Mouse (Mus musculus): ENCODE data around the gene Olfr146. TPM values are rescaled to one million over a fixed set of nuclear protein-coding genes. Genes with fewer than 3 reads are reported as not detected.

Olfr146 gene
- not detected in 2 replicates for polyA plus RNA-seq (2014; fragmentation: Nextera tagmentation; extraction: Ambion mirVana)

GRCm38 (mm10) chr9:39023277-39023676, at the start of gene Olfr146:
Olfr146 (minus strand) TSS chr9:39023377.
- Histone ChIP-seq H3K4me1 (ENCODE audit: control insufficient read depth, insufficient read depth, low read length) (no peaks in the 10 kb centered on the region), H3K27ac (ENCODE audit: low read depth, low read length) (no peak within 1 kb of the TSS), H3K4me2 (no peak within 1 kb of the TSS), H3K9ac (ENCODE audit: low read depth, low read length) (no peak within 1 kb of the TSS), H3K36me3 (ENCODE audit: control insufficient read depth, insufficient read depth, low read length) (no peaks in the 10 kb centered on the region), H3K4me3 (ENCODE audit: low read depth, low read length) (no peak within 1 kb of the TSS), H3K27me3 (ENCODE audit: control insufficient read depth, insufficient read depth, low read length) (no peaks in the 10 kb centered on the region), H3K9me3 (replicated peaks; ENCODE audit: control insufficient read depth, low read length) (no peaks in the 10 kb centered on the region)
- no peak for ATAC-seq (replicated peaks; ENCODE audit: insufficient number of reproducible peaks, low FRiP score, low TSS enrichment)
- WGBS (ENCODE audit: insufficient replicate concordance) = 71% methylated on average over 1 of the region's 1 CpGs

GRCm38 (mm10) chr9:39064851-39065250, 41.7 kb upstream of the Olfr146 start, which contains the start of gene Olfr937:
Olfr937 (minus strand) TSS chr9:39064951.
- no peak for ATAC-seq (replicated peaks; ENCODE audit: insufficient number of reproducible peaks, low FRiP score, low TSS enrichment)
- Histone ChIP-seq H3K27me3 (ENCODE audit: control insufficient read depth, insufficient read depth, low read length) (no peaks in the 10 kb centered on the region), H3K9me3 (replicated peaks; ENCODE audit: control insufficient read depth, low read length) (no peaks in the 10 kb centered on the region), H3K4me1 (ENCODE audit: control insufficient read depth, insufficient read depth, low read length) (no peaks in the 10 kb centered on the region), H3K27ac (ENCODE audit: low read depth, low read length) (no peak within 1 kb of the TSS), H3K9ac (ENCODE audit: low read depth, low read length) (no peak within 1 kb of the TSS), H3K4me2 (no peak within 1 kb of the TSS), H3K36me3 (ENCODE audit: control insufficient read depth, insufficient read depth, low read length) (no peaks in the 10 kb centered on the region), H3K4me3 (ENCODE audit: low read depth, low read length) (no peak within 1 kb of the TSS)
- 79% methylated on average over 1 of the region's 1 CpGs for WGBS (ENCODE audit: insufficient replicate concordance)

GRCm38 (mm10) chr9:38999583-38999982, 23.6 kb downstream of the Olfr146 start, which contains the start of gene Olfr935:
Olfr935 (minus strand) TSS chr9:38999683.
- Histone ChIP-seq H3K4me3 (ENCODE audit: low read depth, low read length) (no peak within 1 kb of the TSS), H3K9ac (ENCODE audit: low read depth, low read length) (no peak within 1 kb of the TSS), H3K9me3 (replicated peaks; ENCODE audit: control insufficient read depth, low read length) (no peaks in the 10 kb centered on the region), H3K36me3 (ENCODE audit: control insufficient read depth, insufficient read depth, low read length) (no peaks in the 10 kb centered on the region), H3K27ac (ENCODE audit: low read depth, low read length) (no peak within 1 kb of the TSS), H3K4me1 (ENCODE audit: control insufficient read depth, insufficient read depth, low read length) (no peaks in the 10 kb centered on the region), H3K27me3 (ENCODE audit: control insufficient read depth, insufficient read depth, low read length) (no peaks in the 10 kb centered on the region), H3K4me2 (no peak within 1 kb of the TSS)
- ATAC-seq (replicated peaks; ENCODE audit: insufficient number of reproducible peaks, low FRiP score, low TSS enrichment) = no peak
- WGBS (ENCODE audit: insufficient replicate concordance) = 73% methylated on average over 2 of the region's 2 CpGs

- Histone ChIP-seq H3K4me3 (ENCODE audit: low read depth, low read length) (no peak within 1 kb of the TSS), H3K4me1 (ENCODE audit: control insufficient read depth, insufficient read depth, low read length) (no peaks in the 10 kb centered on the region), H3K36me3 (ENCODE audit: control insufficient read depth, insufficient read depth, low read length) (no peaks in the 10 kb centered on the region), H3K9ac (ENCODE audit: low read depth, low read length) (no peak within 1 kb of the TSS), H3K27ac (ENCODE audit: low read depth, low read length) (no peak within 1 kb of the TSS), H3K27me3 (ENCODE audit: control insufficient read depth, insufficient read depth, low read length) (no peaks in the 10 kb centered on the region), H3K9me3 (replicated peaks; ENCODE audit: control insufficient read depth, low read length) (no peaks in the 10 kb centered on the region), H3K4me2 (no peak within 1 kb of the TSS)
- no peak for ATAC-seq (replicated peaks; ENCODE audit: insufficient number of reproducible peaks, low FRiP score, low TSS enrichment)
- 86% methylated on average over 2 of the region's 2 CpGs for WGBS (ENCODE audit: insufficient replicate concordance)
Observed at GRCm38 (mm10) chr9:38988215-38988614, 35.0 kb downstream of the Olfr146 start, which contains the start of gene Olfr934. Olfr934 (minus strand) TSS chr9:38988315.

GRCm38 (mm10) chr9:38972013-38972412, 51.2 kb downstream of the Olfr146 start, which contains the start of gene Olfr933:
Olfr933 (plus strand) TSS chr9:38972313.
- H3K4me2 ChIP-seq = no peak within 1 kb of the TSS
- H3K4me3 ChIP-seq (ENCODE audit: low read depth, low read length) = no peak within 1 kb of the TSS
- no peaks in the 10 kb centered on the region for H3K9me3 ChIP-seq (replicated peaks; ENCODE audit: control insufficient read depth, low read length)
- no peak within 1 kb of the TSS for H3K27ac ChIP-seq (ENCODE audit: low read depth, low read length)
- H3K36me3 ChIP-seq (ENCODE audit: control insufficient read depth, insufficient read depth, low read length) = no peaks in the 10 kb centered on the region
- 75% methylated on average over 4 of the region's 4 CpGs for WGBS (ENCODE audit: insufficient replicate concordance)
- no peak within 1 kb of the TSS for H3K9ac ChIP-seq (ENCODE audit: low read depth, low read length)
- no peak for ATAC-seq (replicated peaks; ENCODE audit: insufficient number of reproducible peaks, low FRiP score, low TSS enrichment)
- H3K4me1 ChIP-seq (ENCODE audit: control insufficient read depth, insufficient read depth, low read length) = no peaks in the 10 kb centered on the region
- H3K27me3 ChIP-seq (ENCODE audit: control insufficient read depth, insufficient read depth, low read length) = no peaks in the 10 kb centered on the region

Small RNAs within 50 kb of the gene (microRNA-seq; reads per million reads assigned to microRNA genes)
- not detected for gene Gm25529 (ENCODE audit: borderline number of aligned reads)

Other genes starting within 250 kb of the Olfr146 start
- gene Olfr922, start 208.8 kb downstream of the Olfr146 start, polyA plus RNA-seq (2014; fragmentation: Nextera tagmentation; extraction: Ambion mirVana) = not detected in 2 replicates
- gene Olfr923, start 196.8 kb downstream of the Olfr146 start, polyA plus RNA-seq (2014; fragmentation: Nextera tagmentation; extraction: Ambion mirVana) = not detected in 2 replicates
- gene Olfr924, start 178.9 kb downstream of the Olfr146 start, polyA plus RNA-seq (2014; fragmentation: Nextera tagmentation; extraction: Ambion mirVana) = not detected in 2 replicates
- not detected in 2 replicates for gene Olfr26, start 168.3 kb downstream of the Olfr146 start, polyA plus RNA-seq (2014; fragmentation: Nextera tagmentation; extraction: Ambion mirVana)
- not detected in 2 replicates for gene Olfr926, start 146.3 kb downstream of the Olfr146 start, polyA plus RNA-seq (2014; fragmentation: Nextera tagmentation; extraction: Ambion mirVana)
- not detected in 2 replicates for gene Olfr930, start 93.6 kb downstream of the Olfr146 start, polyA plus RNA-seq (2014; fragmentation: Nextera tagmentation; extraction: Ambion mirVana)
- not detected in 2 replicates for gene Olfr933, start 51.1 kb downstream of the Olfr146 start, polyA plus RNA-seq (2014; fragmentation: Nextera tagmentation; extraction: Ambion mirVana)
- not detected in 2 replicates for gene Olfr934, start 35.1 kb downstream of the Olfr146 start, polyA plus RNA-seq (2014; fragmentation: Nextera tagmentation; extraction: Ambion mirVana)
- gene Olfr935, start 23.7 kb downstream of the Olfr146 start, polyA plus RNA-seq (2014; fragmentation: Nextera tagmentation; extraction: Ambion mirVana) = not detected in 2 replicates
- not detected in 2 replicates for gene Olfr937, start 41.6 kb upstream of the Olfr146 start, polyA plus RNA-seq (2014; fragmentation: Nextera tagmentation; extraction: Ambion mirVana)
- not detected in 2 replicates for gene Olfr938, start 55.5 kb upstream of the Olfr146 start, polyA plus RNA-seq (2014; fragmentation: Nextera tagmentation; extraction: Ambion mirVana)
- not detected in 2 replicates for gene Olfr27, start 104.8 kb upstream of the Olfr146 start, polyA plus RNA-seq (2014; fragmentation: Nextera tagmentation; extraction: Ambion mirVana)
- not detected in 2 replicates for gene Olfr943, start 142.9 kb upstream of the Olfr146 start, polyA plus RNA-seq (2014; fragmentation: Nextera tagmentation; extraction: Ambion mirVana)
- not detected in 2 replicates for gene Olfr944, start 178.5 kb upstream of the Olfr146 start, polyA plus RNA-seq (2014; fragmentation: Nextera tagmentation; extraction: Ambion mirVana)
- gene Olfr1537, start 226.6 kb upstream of the Olfr146 start, polyA plus RNA-seq (2014; fragmentation: Nextera tagmentation; extraction: Ambion mirVana) = not detected in 2 replicates